ENCODE assay signal across 25 mouse cellular contexts in genomic region chr2:97369978-97370377, GRCm38 (mm10).
DNase-seq lines count a peak whose midpoint lies in the region; ATAC-seq and TF ChIP-seq lines count a peak whose summit lies in the region.
"Had no signal": no experiment of that assay in that cellular context is flagged by ENCODE, and none has a peak within 500 bp of the region (broad histone marks: within the 10 kb centered on the region; RNA-seq: fewer than 3 reads in every experiment).

No protein-coding gene starts in this region.

- H3K27ac ChIP-seq in forebrain, postnatal 0 days (ENCODE audit: low read depth, low read length): no peak overlapping the region
- H3K27ac ChIP-seq in forebrain, embryonic 11.5 days (ENCODE audit: low read depth, low read length): no peak overlapping the region
- no peak overlapping the region for H3K27ac ChIP-seq in limb, embryonic 14.5 days (replicated peaks; ENCODE audit: low read depth, low read length)
- H3K27ac ChIP-seq in kidney, embryonic 14.5 days (ENCODE audit: low read depth, low read length): no peak overlapping the region
- H3K27ac ChIP-seq: embryonic facial prominence, embryonic 15.5 days; forebrain, embryonic 15.5 days; gastrocnemius, adult 2 months; hindbrain, embryonic 12.5 days; hindbrain, embryonic 15.5 days had no signal

- no peaks in the 10 kb centered on the region for H3K9me3 ChIP-seq in forebrain, postnatal 0 days (ENCODE audit: low read length)
- H3K9me3 ChIP-seq in forebrain, embryonic 11.5 days (ENCODE audit: control insufficient read depth, low read length): no peaks in the 10 kb centered on the region
- no peaks in the 10 kb centered on the region for H3K9me3 ChIP-seq in limb, embryonic 14.5 days (ENCODE audit: control insufficient read depth, low read length)
- H3K9me3 ChIP-seq in kidney, embryonic 14.5 days (ENCODE audit: control insufficient read depth, low read length): no peaks in the 10 kb centered on the region
- H3K9me3 ChIP-seq: embryonic facial prominence, embryonic 15.5 days; forebrain, embryonic 15.5 days; hindbrain, embryonic 12.5 days; hindbrain, embryonic 15.5 days had no signal

- DNase-seq in forebrain, postnatal 0 days: peak; percentile 28
- DNase-seq in forebrain, embryonic 11.5 days (ENCODE audit: low spot score): no peak
- DNase-seq in left cerebral cortex, postnatal 14 days (ENCODE audit: low spot score in 2 of 2): peak; percentile 6 to 25
- no peak for DNase-seq in left cerebral cortex, adult 9 months (ENCODE audit: low spot score in 2 of 2)
- peak; percentile 44 for DNase-seq in brain, adult 2 months (ENCODE audit: low read depth, low spot score)
- DNase-seq in limb, embryonic 14.5 days (ENCODE audit: low spot score): peak; percentile 6
- DNase-seq: adrenal gland, adult 8-10 months; adrenal gland, postnatal 25 days; cerebellum, adult 11 months; cerebellum, adult 2 months; cerebellum, adult 9-11 months; cerebellum, postnatal 36 days; embryo, embryonic 11 days; gastrocnemius, adult 2 months; gastrocnemius, postnatal 14 days; heart, adult 11 months had no signal

- ATAC-seq in forebrain, postnatal 0 days: peak; percentile 42; the same call in 1 of the 2 replicates
- ATAC-seq in forebrain, embryonic 11.5 days (replicated peaks; ENCODE audit: low FRiP score): no peak
- no peak for ATAC-seq in limb, embryonic 14.5 days (ENCODE audit: low FRiP score, low read depth)
- ATAC-seq in kidney, embryonic 14.5 days (ENCODE audit: low FRiP score, low TSS enrichment): no peak
- no peak for ATAC-seq in erythroblast, adult 5-6 weeks (replicated peaks; ENCODE audit: low FRiP score, poor library complexity, severe bottlenecking)
- ATAC-seq: activated CD4-positive, CD25-positive, alpha-beta regulatory T cell, adult 4 months; forebrain, embryonic 15.5 days had no signal

- no peaks in the 10 kb centered on the region for H3K4me1 ChIP-seq in forebrain, postnatal 0 days (ENCODE audit: insufficient read depth)
- H3K4me1 ChIP-seq in forebrain, embryonic 11.5 days (replicated peaks; ENCODE audit: control insufficient read depth, insufficient read depth, low read length): no peaks in the 10 kb centered on the region
- no peaks in the 10 kb centered on the region for H3K4me1 ChIP-seq in limb, embryonic 14.5 days (ENCODE audit: control insufficient read depth, insufficient read depth, low read length)
- no peaks in the 10 kb centered on the region for H3K4me1 ChIP-seq in kidney, embryonic 14.5 days (ENCODE audit: control insufficient read depth, insufficient read depth, low read length)
- H3K4me1 ChIP-seq: embryonic facial prominence, embryonic 15.5 days; forebrain, embryonic 15.5 days; hindbrain, embryonic 12.5 days; hindbrain, embryonic 15.5 days had no signal

- TF ChIP-seq CTCF in forebrain, postnatal 0 days (IDR thresholded peaks at IDR 0.05; ENCODE audit: low read depth): no peak

- no peak overlapping the region for H3K4me3 ChIP-seq in forebrain, postnatal 0 days (ENCODE audit: low read depth, low read length)
- H3K4me3 ChIP-seq in forebrain, embryonic 11.5 days (ENCODE audit: low read depth, low read length): no peak overlapping the region
- H3K4me3 ChIP-seq in limb, embryonic 14.5 days (replicated peaks; ENCODE audit: low read length): no peak overlapping the region
- no peak overlapping the region for H3K4me3 ChIP-seq in kidney, embryonic 14.5 days (ENCODE audit: low read length)
- H3K4me3 ChIP-seq: embryonic facial prominence, embryonic 15.5 days; erythroblast, embryonic 14.5 days; forebrain, embryonic 15.5 days; gastrocnemius, adult 2 months; hindbrain, embryonic 12.5 days; hindbrain, embryonic 15.5 days had no signal

- intact Hi-C loops in left cerebral cortex, postnatal 14 days (cut with DNase I): no loop called here

- no peak overlapping the region for H3K4me2 ChIP-seq in forebrain, postnatal 0 days (ENCODE audit: low read depth)
- H3K4me2 ChIP-seq in forebrain, embryonic 11.5 days (ENCODE audit: low read depth, low read length, severe bottlenecking): no peak overlapping the region
- no peak overlapping the region for H3K4me2 ChIP-seq in limb, embryonic 14.5 days (replicated peaks; ENCODE audit: low read depth, low read length, severe bottlenecking)
- no peak overlapping the region for H3K4me2 ChIP-seq in kidney, embryonic 14.5 days (replicated peaks; ENCODE audit: low read depth, low read length)
- H3K4me2 ChIP-seq: embryonic facial prominence, embryonic 15.5 days; forebrain, embryonic 15.5 days; heart, embryonic 11.5 days; hindbrain, embryonic 12.5 days; hindbrain, embryonic 15.5 days had no signal

- TF ChIP-seq POLR2A in limb, embryonic 14.5 days (IDR thresholded peaks at IDR 0.05; ENCODE audit: borderline replicate concordance, extremely low read depth, insufficient read depth, insufficient read length): no peak

- no peak overlapping the region for H3K9ac ChIP-seq in forebrain, postnatal 0 days
- no peak overlapping the region for H3K9ac ChIP-seq in forebrain, embryonic 11.5 days (ENCODE audit: low read length)
- H3K9ac ChIP-seq in limb, embryonic 14.5 days (ENCODE audit: low read depth, low read length, severe bottlenecking): no peak overlapping the region
- H3K9ac ChIP-seq in kidney, embryonic 14.5 days (ENCODE audit: low read depth, low read length): no peak overlapping the region
- H3K9ac ChIP-seq: embryonic facial prominence, embryonic 15.5 days; forebrain, embryonic 15.5 days; hindbrain, embryonic 12.5 days; hindbrain, embryonic 15.5 days had no signal

- H3K36me3 ChIP-seq in forebrain, postnatal 0 days (ENCODE audit: insufficient read depth): no peaks in the 10 kb centered on the region
- no peaks in the 10 kb centered on the region for H3K36me3 ChIP-seq in forebrain, embryonic 11.5 days (ENCODE audit: control insufficient read depth, insufficient read depth, low read length)
- H3K36me3 ChIP-seq in limb, embryonic 14.5 days (ENCODE audit: control insufficient read depth, insufficient read depth, low read length): no peaks in the 10 kb centered on the region
- H3K36me3 ChIP-seq in kidney, embryonic 14.5 days (ENCODE audit: control insufficient read depth, insufficient read depth, low read length): no peaks in the 10 kb centered on the region
- H3K36me3 ChIP-seq: embryonic facial prominence, embryonic 15.5 days; forebrain, embryonic 15.5 days; hindbrain, embryonic 12.5 days; hindbrain, embryonic 15.5 days had no signal

- no peaks in the 10 kb centered on the region for H3K27me3 ChIP-seq in forebrain, postnatal 0 days (ENCODE audit: insufficient read depth, low read length)
- H3K27me3 ChIP-seq in forebrain, embryonic 11.5 days (ENCODE audit: control insufficient read depth, insufficient read depth, low read length): no peaks in the 10 kb centered on the region
- H3K27me3 ChIP-seq in limb, embryonic 14.5 days (ENCODE audit: control insufficient read depth, insufficient read depth, low read length): no peaks in the 10 kb centered on the region
- H3K27me3 ChIP-seq in kidney, embryonic 14.5 days (ENCODE audit: control insufficient read depth, insufficient read depth, low read length): no peaks in the 10 kb centered on the region
- H3K27me3 ChIP-seq: embryonic facial prominence, embryonic 15.5 days; forebrain, embryonic 15.5 days; hindbrain, embryonic 12.5 days; hindbrain, embryonic 15.5 days had no signal

- WGBS in forebrain, postnatal 0 days: 77% methylated on average over 3 of the region's 3 CpGs
- WGBS in forebrain, embryonic 11.5 days: 81% methylated on average over 3 of the region's 3 CpGs
- 41% methylated on average over 3 of the region's 3 CpGs for WGBS in limb, embryonic 14.5 days
- 83% methylated on average over 3 of the region's 3 CpGs for WGBS in kidney, embryonic 14.5 days

Comparison
In these comparisons a context has a peak if more than half of its experiments do, and no peak if none do; other contexts are left out.
1. DNase-seq: peak in forebrain, postnatal 0 days (single experiment), left cerebral cortex, postnatal 14 days (2 of 2), brain, adult 2 months (single experiment) and limb, embryonic 14.5 days (single experiment); none in forebrain, embryonic 11.5 days (single experiment) and left cerebral cortex, adult 9 months (0 of 2).